Mouse (Mus musculus) liver, embryonic 15.5 days (tissue): ENCODE measurements at regions not wholly inside any gene's neighbourhood (a gene's known extent, or its start where the extent isn't known, plus 50 kb on each side); places are given as distances from the start of the nearest gene placed in this dataset.

Source experiments
- ATAC-seq: fragments of 200-750 bp; cut with Nextera tagmentation; 2 replicates; pipeline ENCODE4 v1.8.0; 2017; ENCODE audit warnings: moderate number of reproducible peaks, mild to moderate bottlenecking, moderate library complexity; ENCODE audit not compliant: insufficient read depth
- H3K27ac ChIP-seq: fragments of 300-500 bp; sonication (generic); replicated peaks from 2 replicates; pipeline ENCODE4 v1.5.1; 2015; ENCODE audit warnings: mild to moderate bottlenecking, inconsistent platforms
- H3K27me3 ChIP-seq: fragments of 300-500 bp; sonication (generic); 2 replicates; pipeline ENCODE4 v1.6.1; 2015; ENCODE audit warnings: mild to moderate bottlenecking, inconsistent platforms
- H3K36me3 ChIP-seq: fragments of 300-500 bp; sonication (generic); replicated peaks from 2 replicates; pipeline ENCODE4 v1.6.1; 2015; ENCODE audit warnings: moderate library complexity, mild to moderate bottlenecking, inconsistent platforms
- H3K4me1 ChIP-seq: fragments of 300-500 bp; sonication (generic); replicated peaks from 2 replicates; pipeline ENCODE4 v1.6.1; 2015; ENCODE audit warnings: inconsistent platforms
- H3K4me2 ChIP-seq: fragments of 300-500 bp; sonication (generic); 2 replicates; pipeline ENCODE4 v1.6.1; 2015; ENCODE audit warnings: moderate library complexity, mild to moderate bottlenecking, inconsistent platforms
- H3K4me3 ChIP-seq: fragments of 300-500 bp; sonication (generic); replicated peaks from 2 replicates; pipeline ENCODE4 v1.5.1; 2015; ENCODE audit warnings: mild to moderate bottlenecking, inconsistent platforms
- H3K9ac ChIP-seq: fragments of 300-500 bp; sonication (generic); 2 replicates; pipeline ENCODE4 v1.6.1; 2015; ENCODE audit warnings: moderate library complexity, mild to moderate bottlenecking, inconsistent platforms
- H3K9me3 ChIP-seq: fragments of 300-500 bp; sonication (generic); replicated peaks from 2 replicates; pipeline ENCODE4 v1.6.1; 2016; ENCODE audit warnings: inconsistent platforms
- WGBS: fragments of 180-500 bp; shearing (Covaris S2); methylation state at CpG from one replicate; pipeline ENCODE4 v1.1.7; 2015; ENCODE audit warnings: mixed read lengths; ENCODE audit not compliant: insufficient replicate concordance; 5-methylcytosine and 5-hydroxymethylcytosine counted together

DNA sequence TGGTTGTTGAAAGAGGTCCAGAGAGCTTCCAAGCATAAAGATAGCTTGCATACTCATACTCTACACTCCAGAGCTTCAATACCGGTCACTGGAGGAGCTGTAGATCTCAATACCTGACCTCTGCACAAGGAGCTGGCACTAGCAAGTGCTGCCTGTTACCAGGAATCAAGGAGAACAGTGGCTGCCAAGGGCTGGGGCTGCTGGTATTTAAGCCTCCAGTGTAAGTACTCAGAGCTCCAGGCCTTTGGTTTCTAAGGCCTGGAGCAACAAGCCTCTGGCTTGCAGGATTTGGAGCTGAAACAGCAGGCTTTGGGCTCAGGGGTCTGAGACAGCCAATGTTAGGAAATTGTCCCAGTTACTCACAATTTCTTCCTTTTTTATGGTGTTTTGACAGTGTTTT is 96.2 kb upstream of the Ccng1 start:
- Histone ChIP-seq H3K27ac (no peak overlapping the region), H3K4me1 (no peaks in the 10 kb centered on the region), H3K9me3 (no peaks in the 10 kb centered on the region), H3K27me3 (no peaks in the 10 kb centered on the region), H3K9ac (no peak overlapping the region), H3K4me3 (no peak overlapping the region), H3K36me3 (no peaks in the 10 kb centered on the region), H3K4me2 (no peak overlapping the region)
- ATAC-seq = no peak
- WGBS = 68% methylated on average over 1 of the region's 1 CpGs

DNA sequence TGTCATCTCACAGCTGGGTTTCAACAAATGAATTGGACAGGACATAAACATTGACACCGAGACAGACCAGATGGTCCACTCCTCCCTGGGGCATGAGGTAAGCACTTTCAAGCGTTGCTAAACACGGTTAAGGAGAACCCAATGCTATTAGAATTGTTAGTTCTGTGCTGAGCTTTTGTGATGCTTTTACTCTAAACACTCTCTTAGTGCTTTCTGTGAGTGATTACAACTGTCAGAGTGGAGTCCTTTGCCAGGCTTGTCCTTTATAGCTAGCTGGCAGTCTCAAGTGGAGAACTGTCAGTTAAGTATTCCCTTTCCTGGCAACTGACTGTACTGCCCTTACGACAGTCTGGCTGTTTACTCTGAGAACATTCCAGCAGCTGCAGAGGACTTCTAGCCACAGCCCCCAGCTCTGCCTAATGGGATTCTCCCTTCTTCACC is 95.6 kb upstream of the Ccng1 start:
- H3K36me3 ChIP-seq = no peaks in the 10 kb centered on the region
- no peak overlapping the region for H3K27ac ChIP-seq
- no peak overlapping the region for H3K4me3 ChIP-seq
- no peak for ATAC-seq
- no peaks in the 10 kb centered on the region for H3K4me1 ChIP-seq
- no peaks in the 10 kb centered on the region for H3K27me3 ChIP-seq
- WGBS = 35% methylated on average over 4 of the region's 4 CpGs
- no peaks in the 10 kb centered on the region for H3K9me3 ChIP-seq
- no peak overlapping the region for H3K9ac ChIP-seq
- H3K4me2 ChIP-seq = no peak overlapping the region

DNA sequence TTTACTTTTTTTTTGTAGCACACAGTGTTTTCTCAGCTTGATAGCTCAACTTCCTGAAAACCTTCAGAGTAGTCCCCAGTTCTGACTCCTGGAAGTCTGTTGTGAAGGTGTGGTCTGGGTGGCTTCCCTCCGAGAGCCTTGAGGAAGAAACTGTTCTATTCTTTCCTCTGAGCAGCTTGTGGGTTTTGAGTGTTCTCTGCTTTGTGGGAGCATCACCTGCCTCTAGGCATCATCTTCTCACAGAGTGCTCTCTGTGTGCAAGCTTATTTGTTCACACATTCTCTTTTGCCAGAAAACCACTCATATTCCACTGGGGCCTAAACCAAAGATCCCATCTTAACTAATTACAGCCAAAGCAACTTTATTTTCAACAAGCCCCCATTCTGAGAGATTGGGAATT is 91.5 kb upstream of the Ccng1 start:
- WGBS = 30% methylated on average over 1 of the region's 1 CpGs
- no peak for ATAC-seq
- no peaks in the 10 kb centered on the region for H3K27me3 ChIP-seq
- no peak overlapping the region for H3K9ac ChIP-seq
- no peaks in the 10 kb centered on the region for H3K9me3 ChIP-seq
- H3K4me2 ChIP-seq = no peak overlapping the region
- no peak overlapping the region for H3K27ac ChIP-seq
- no peaks in the 10 kb centered on the region for H3K4me1 ChIP-seq
- H3K36me3 ChIP-seq = no peaks in the 10 kb centered on the region
- H3K4me3 ChIP-seq = no peak overlapping the region

DNA sequence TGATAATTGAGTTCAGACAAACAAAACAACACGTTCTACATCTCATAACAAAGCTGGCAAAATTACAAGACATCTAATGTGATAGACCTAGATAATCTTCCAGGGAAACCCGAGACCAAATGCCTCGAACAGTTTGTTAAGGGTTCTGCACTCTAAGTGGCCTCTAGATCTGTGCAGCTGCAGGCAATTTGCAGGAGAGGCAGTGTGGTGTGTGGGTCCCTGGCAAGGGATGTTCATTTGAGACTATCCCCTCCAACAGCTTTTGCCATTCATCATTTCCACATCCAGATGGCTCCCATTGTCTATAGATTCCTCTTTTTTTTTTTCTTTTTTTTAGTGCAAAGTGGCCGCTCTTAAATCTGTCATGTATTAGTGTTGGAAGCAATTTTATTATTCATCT is 80.3 kb upstream of the Ccng1 start:
- no peak overlapping the region for H3K4me2 ChIP-seq
- ATAC-seq = no peak
- no peak overlapping the region for H3K9ac ChIP-seq
- H3K27me3 ChIP-seq = no peaks in the 10 kb centered on the region
- H3K4me3 ChIP-seq = no peak overlapping the region
- no peaks in the 10 kb centered on the region for H3K9me3 ChIP-seq
- H3K27ac ChIP-seq = no peak overlapping the region
- no peaks in the 10 kb centered on the region for H3K4me1 ChIP-seq
- 45% methylated on average over 4 of the region's 4 CpGs for WGBS
- no peaks in the 10 kb centered on the region for H3K36me3 ChIP-seq
